Mouse (Mus musculus) gastrocnemius, postnatal 25 days (tissue): ENCODE measurements around the gene Paip2b. TPM values are rescaled to one million over a fixed set of nuclear protein-coding genes. Genes with fewer than 3 reads are reported as not detected.
A peak's percentile ranks its signal among the peaks of the same experiment; 100 is the strongest.
"Not testable (repeated sequence)": the region's sequence is repeated elsewhere in the genome, so short reads cannot be mapped to it uniquely, and the experiment has no call there.

Experiments used
- DNase-seq: peaks from one replicate; pipeline ENCODE4 v3.0.0; 2022
- long read RNA-seq, 2 experiments: library from polyadenylated mRNA; stranded (forward); transcript quantifications; one replicate each; pipeline ENCODE4 v2.0.0; 2021
- total RNA-seq, 2 experiments: library from RNA; stranded (reverse); gene quantifications; 1 replicate in 1 of 2; 2 replicates in 1 of 2; pipeline ENCODE4 v1.2.3; 2021

Paip2b gene
- 10 to 100 TPM; 62.8 to 68.1 TPM for total RNA-seq
- long read RNA-seq, experiment 1, transcript Paip2b-204 (4 exons, 649 nt): major isoform, 5 of 24 reads
- long read RNA-seq, experiment 1, partial matches to known transcripts: 0 of 24 reads
- long read RNA-seq, experiment 1, other reads (novel, unspliced or antisense): 19 of 24 reads
- long read RNA-seq, experiment 2, partial matches to known transcripts: 0 of 18 reads
- long read RNA-seq, experiment 2, other reads (novel, unspliced or antisense): 13 of 18 reads

DNA sequence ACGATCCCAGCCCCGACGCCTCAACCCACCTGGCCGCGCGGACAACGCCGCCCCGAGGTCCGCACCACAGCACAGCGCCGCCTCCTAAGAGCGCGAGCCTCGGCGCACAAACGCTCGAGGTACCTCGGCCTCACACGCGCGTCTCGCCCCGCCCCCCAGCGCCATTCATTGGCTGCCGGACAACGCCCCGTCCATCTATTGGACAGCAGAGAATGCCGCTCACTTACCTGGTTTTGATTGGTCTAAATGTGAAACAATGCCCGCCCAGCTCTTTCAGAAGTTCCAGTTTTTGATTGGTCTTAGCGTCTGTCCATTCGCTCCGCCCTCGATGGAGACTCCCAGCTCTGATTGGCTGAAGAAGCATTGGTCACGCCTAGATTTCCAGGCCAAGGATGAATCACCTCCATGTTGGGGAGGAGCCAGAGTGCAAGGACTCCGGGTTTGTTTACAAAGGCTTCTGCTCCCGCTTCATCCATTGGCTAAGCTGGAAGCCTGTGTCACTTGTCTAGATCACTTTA, at the start of gene Paip2b:
Gene Paip2b (minus strand): TSS at position 136 of the 518 bp plus-strand sequence.
- peak; percentile 99 for DNase-seq

DNA sequence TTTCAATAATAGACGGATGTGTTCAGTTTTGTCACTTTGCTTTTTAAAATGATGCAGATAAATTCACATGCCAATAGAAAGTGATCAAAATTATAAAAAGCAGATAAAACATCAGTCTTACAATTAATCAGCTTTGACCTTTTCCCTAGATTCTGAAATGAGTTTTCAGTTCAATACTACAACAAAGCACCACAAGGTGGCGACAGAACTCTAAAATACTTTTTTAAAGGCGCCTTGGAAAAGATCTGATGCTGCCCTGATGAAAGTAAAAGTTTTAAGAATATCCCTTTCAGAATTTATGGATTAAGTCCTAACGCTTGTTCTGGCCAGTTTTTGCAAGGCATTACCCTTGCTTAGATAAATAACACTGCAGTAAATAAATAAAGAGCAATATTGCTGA, 48.3 kb upstream of the Paip2b start:
- DNase-seq: no peak

DNA sequence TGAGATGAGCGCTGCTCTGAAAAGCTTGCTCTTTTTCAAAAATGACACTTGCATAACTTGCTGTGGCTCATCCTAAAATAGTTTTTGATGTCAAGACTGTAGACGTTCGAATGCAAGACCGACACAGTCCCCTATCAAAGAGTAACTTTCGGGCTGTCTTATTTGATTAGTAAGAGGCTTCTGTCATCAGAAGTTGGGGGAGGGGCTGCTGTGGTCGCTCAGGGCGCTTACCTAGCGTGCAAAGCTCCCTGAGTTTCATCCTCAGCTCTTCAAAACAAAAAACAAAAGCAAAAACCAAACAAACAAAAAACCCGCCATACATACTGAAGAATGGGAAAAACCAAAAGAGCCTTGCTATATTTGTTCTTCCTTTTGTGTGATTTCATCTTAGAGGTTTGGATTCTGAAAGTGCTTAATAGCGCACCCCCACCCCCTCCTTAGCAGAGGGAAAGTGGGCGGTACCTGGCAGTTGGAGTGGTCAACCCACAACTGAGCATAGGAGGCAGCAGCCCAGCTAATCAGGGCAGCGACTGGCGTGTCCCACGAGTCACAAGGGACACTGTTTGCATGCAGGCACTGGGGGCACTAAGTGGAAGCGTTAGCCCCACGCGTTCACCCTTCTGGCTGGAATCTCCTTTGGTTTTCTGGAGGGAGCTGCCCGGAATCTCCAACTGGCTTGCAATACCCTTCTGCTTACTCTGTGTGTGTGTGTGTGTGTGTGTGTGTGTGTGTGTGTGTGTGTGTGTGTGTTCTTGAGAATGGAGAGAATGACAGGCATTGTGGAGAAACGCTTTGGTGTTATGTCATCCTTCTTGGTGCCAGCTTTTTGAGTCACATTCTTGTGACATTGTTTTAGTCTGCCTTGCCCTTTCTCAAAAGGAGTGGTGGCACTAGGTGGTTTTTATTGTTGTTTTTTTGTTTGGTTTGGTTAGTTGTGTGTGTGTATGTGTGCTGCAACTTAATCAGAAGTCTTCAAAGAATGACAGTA, 36.4 kb upstream of the Paip2b start:
- peak; percentile 70 for DNase-seq

DNA sequence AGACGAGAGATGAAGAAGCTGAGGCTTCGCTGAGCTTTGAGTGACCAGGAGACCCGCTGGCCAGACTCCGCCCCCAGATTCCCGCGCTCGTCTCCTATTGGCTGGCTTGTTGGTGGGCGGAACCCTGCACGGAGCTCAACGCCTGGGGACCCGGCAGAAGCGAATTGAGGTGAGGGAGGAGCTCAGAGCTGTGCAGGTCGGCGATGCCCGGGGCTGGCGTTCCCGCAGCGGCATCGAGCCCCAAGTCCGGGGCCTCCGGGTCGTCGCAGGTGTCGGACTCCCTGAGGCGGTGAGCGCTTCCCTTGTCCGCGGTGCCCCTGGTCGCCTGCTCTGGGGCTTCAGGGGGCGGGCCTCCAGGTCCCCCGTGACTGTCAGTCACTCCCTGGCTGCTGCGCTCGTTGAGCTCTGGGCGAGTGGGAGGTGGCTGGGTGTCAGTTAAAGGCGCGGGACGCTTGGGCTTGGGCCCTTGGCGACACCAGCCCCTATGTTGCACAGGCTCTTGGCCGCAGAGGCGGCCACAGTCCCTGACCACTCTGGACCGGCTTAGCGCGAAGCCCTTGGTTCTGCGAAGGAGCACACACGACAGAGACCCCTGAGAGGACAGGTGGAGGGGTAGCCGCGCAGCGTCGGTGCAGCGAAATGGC, 35.5 kb upstream of the Paip2b start, which contains the start of gene Zfp638:
Gene Zfp638 (plus strand): TSS at position 156 of the 644 bp plus-strand sequence.
- peak; percentile 91 for DNase-seq

DNA sequence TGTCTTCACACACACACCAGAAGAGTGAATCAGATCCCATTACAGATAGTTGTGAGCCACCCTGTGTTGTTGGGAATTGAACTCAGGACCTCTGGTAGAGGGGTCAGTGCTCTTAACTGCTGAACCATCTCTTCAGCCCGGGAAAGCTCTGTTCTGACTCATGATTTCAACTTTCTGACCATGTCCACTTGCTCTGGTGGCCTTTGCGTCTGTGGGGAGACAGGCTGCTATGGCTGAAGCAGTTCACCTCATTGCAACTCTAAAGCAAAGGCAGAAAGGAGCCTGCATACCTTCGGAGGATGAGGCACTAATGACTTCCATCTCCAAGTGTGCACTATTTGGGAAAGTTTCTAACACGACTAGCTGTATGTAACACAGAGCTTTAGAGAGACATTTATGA, 34.9 kb upstream of the Paip2b start:
- DNase-seq: no peak

DNA sequence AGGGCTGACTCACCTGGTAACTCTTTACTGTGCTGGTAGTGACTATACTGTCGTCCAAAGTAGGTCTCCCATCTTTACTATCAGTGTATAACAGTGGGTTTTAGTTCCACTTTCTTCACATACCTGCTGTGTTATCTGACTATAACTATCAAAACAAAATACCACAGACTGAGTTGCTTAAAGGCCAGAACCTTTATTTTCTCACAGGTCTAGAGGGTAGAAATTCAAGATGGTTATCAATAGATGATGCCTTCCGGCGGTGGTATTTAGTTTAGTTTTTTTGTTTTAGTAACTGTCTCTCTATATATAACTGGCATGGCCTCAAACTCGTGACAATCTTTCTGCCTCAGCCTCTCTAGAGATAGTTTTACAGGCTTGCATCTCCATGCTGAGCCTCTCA, 32.0 kb upstream of the Paip2b start:
- no peak for DNase-seq

DNA sequence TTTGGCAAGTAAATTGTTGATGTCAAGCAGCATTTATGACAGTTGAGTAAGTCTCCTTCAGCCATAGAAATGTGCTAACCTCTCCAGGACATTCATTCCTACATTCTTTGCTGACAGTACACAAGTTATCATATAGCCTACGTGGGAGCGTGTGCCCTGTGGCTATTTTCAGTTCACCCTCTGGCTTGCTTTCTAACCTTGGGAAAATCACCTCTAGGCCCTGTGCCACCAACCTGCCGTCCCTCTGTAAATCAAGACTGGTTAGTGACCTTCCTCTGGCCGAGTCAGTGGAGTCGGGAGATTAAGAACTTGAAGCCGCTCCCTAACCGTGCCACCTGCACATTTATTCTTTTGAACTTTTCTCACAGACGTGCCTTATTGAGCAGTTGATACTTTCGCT, 28.5 kb upstream of the Paip2b start:
- DNase-seq: peak; percentile 79

DNA sequence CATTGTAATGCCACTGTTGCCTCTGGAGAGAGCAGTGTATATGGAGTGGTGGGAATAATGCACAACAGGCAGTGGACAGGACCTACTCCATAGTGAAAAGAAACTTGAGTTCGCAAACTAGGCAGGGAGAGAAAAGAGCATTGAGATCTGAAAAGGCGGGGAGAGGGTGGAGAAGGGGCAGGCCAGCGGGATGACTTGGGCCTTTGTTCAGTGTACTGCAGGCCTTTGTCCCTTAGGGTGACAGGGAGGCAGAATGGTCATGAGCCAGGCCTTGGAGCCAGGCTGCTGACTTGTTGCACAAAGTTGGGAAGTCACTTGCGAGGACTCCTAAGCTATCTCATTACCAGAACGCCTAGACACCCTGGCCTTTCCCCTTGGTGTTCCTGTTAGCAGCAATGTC, 25.9 kb upstream of the Paip2b start:
- DNase-seq: no peak

DNA sequence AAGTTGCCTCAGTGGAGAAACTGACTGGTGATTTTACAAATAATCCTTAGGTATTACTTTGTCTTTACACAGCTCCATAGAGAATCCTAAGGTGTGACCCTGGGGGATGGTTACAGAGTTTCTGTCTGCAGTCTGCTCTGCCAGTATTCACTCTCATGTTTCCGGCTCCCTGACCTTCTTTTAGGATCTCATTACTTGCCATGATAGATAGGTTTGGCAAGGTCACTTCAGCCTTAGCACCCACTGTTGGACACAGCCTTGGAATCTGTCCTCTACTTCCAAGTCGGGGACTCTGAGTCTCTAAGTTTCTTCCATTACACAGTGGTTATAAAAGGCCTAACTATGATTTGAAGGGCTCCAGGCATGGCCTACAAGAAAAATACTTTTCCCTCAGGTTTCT, 17.9 kb upstream of the Paip2b start:
- peak; percentile 45 for DNase-seq

DNA sequence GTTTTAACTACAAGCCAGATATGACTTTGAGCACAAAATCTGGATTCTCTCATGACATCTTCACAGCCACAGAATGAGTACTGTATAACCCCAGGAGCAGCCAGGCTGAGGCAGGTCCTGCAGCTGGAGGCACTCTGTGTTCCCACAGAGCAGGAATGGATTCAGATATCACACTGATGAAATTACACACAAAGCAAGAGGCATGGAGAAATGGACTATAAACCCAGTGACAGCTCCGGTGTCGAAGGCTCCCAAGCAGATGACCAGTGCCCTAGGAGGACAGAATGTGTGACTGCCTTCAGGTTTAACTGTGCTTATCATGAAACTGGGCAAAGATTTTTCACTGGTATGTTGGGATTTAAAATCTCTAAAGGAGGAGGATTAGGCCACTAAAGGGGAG, 14.6 kb upstream of the Paip2b start:
- DNase-seq: peak; percentile 46

DNA sequence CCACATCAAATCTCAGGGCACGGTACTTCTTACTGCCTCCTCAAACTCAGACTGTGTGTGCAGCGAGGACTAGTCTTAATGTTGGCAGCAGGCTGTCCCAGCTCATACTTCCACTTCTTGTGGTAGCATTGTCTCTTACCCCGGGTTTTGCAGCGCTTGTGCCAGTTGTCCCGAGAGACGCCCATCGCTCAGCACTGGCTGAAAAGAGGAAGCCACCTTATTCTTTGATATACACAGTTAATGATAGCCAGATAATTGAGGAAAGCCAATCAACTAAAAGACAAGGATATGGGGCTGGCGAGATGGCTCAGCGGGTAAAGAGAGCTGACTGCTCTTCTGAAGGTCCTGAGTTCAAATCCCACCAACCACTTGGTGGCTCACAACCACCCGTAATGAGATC, 13.4 kb upstream of the Paip2b start:
- DNase-seq: no peak

DNA sequence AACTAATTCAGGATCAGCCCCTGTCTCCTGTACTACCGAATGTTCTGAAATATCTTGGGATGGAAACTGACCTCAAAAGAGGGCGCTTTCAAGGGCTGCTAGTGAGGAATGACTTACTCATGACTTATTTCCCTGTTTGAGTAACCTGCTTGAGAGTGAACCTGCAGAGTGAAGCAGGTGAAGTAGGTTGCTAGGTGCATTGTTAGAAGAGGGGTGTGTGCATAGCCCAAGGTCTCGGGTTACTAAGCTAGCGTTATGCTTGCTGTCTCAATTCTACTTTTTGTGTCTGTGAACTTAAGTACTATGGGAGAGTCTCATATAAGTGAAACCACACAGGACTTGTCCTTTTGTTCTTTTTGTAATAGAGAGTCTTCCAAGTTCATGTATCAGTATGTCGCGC, 8.5 kb upstream of the Paip2b start:
- DNase-seq: no peak

DNA sequence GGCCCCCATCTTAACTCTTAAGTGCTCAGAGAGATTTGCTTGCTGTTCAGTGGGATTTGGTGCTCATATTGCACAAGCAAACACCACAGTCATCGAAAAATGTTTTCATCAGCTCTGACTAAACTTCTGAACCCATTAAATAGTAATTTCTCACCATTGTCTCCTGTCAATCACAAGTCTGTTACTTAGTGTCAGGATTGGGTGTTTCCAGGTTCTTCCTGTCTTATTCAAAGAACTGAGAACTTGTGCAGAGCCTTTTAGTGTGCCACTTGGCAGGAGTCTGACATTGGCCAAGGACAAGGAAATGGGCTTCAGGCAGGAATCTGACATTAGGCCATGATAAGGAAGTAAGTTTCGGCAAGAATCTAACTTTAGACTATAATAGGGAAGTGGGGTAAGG, 6.5 kb upstream of the Paip2b start:
- DNase-seq: no peak

DNA sequence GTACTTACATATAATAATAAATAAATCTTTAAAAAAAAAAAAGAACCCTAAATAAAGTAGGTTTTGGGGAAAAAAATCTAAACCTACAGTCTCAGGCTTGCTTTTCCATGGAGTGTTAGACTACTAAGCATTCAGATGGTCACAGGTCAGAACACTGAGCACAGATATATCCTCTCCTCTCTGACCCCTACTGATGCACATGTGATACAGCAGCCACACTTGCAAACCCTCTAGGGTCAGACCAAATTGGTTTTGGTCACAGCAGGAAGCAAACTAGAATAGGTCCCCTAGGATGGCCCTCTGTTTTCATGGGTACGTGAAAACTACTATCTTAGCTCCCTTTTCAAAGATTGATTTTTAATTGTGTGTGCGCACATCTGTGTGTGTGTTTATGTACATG, 5.3 kb upstream of the Paip2b start:
- no peak for DNase-seq

DNA sequence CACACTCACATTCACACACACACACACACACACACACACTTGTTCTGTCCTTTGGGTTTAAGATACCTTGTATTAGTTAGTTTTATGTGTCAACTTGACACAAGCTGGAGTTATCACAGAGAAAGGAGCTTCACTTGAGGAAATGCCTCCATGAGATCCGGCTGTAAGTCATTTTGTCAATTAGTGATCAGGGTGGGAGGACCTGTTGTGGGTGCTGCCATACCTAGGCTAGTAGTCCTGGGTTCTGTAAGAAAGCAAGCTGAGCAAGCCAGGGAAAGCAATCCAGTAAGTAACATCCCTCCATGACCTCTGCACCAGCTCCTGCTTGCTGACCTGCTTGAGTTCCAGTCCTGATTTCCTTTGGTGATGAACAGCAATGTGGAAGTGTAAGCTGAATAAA, 852 bp upstream of the Paip2b start:
- not testable (repeated sequence) for DNase-seq

DNA sequence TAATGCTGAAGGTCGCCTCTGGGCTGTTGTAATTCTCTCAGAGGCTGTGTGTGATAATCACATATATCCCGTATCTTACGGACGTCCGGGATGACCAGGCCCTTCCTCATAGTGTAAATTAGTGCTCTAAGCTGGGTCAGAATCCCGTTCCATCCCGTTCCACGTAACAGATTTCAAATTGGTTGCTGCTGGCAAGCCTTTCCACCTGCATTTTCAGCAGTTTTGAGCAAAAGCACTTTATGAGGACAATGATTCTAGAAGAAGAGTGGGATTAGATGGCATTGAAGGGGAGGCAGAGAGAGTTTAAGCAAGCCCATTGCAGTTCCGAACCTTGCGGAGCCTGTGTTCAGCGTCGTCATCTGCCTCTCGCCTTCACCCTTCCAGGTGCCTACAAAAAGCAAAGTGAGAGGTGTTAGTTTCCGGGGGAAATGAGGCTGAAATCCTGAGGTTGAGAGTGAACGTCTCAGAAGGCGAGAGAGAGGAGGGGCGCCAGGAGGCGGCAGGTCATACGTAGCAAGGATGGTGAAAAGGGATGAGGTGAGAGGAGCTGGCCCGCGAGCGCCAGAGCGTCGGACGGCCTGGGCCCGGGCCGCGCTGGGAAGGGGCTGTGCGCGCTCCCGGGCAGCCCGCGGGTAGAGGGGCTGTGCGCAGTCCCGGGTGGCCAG, 468 bp downstream of the Paip2b start:
- no peak for DNase-seq

DNA sequence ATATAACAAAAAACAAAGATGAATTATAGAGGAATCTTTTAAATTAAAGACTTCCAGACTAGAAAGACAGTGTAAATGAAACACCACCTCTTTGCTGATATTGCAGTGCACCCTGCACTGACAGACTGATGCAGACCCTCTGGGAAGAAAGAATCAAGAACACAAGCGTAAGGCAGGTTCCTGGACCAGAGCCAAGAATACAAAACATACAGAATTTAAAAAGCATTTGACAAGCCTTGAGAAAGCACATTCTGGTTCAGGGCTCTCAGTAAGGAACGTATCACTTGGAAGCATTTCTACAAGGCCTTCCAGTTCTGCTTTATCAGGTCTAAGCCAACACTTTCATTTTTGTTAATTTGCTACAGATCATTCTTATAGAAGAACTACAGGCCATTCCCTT, 9.7 kb downstream of the Paip2b start:
- DNase-seq: no peak

DNA sequence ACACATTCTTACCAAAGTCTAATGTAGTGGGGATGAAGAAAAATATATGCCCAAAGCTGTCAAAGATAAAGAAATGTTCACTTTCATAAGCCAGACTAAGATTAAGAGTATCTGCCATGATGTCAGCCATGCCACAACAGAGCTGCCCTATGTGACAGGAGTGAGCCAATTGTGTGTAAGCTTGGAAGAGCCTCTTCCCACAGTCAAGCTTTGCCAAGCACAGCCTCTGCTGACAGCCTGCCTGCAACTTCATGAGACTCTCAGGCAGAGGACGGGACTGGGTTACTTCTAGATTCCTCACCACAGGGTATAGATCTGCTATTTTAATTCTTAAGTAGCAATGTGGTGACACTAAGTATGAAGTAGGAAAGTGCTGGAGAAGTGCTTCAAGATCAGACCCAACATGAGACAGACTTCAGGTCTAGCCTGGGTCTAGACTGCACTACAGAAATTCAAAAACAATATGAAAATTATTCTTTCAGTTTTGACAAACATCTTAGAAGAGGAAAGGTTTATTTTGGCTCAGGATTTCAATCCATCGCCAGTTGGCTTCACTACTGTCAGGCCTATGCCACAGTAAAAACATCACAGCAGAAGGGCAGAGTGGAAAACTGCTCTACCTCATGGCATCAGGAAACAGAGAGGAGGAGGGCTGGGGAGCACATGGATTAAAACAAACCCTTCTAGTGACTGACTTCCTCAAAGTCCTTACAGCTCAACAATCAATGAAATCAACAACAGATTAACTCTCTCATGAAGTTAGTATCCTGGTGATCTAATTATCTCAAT, 10.6 kb downstream of the Paip2b start:
- no peak for DNase-seq

DNA sequence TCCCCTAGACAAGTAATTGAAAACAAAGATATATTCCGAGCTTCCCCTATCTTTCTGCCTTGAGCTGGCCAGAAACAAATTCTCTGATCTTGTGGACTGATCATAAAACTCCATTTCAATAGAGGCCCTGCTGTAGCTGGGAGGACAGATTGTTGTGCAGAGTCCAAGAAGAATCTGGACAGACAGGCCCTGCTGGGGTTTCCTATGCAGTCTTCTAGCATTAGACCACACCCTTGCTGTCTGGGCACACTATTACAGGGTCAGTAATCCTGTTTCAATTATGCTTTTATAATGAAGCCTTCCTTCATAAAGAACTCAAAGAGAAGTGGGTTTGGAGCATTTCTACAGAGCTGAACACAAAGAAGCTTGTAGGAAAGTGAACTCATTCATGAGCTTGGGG, 12.5 kb downstream of the Paip2b start:
- DNase-seq: no peak

DNA sequence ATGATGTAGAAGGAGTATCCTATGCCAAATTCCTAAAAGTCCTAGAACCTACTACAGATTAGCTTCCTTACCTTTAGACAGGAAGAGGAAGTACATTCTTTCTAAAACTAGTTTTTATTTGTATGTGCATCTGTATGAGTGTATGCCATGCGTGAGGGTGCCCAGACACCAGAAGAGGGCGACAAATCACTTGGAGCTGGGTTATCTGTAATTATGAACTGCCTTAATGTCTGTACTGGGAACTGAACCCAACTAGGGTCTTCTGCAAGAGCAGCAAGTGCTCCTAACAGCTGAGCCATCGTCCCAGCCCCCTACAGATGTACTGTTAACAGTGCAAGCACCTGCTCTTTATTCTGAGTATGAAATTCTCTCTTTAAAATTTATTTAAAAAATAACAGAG, 15.7 kb downstream of the Paip2b start:
- no peak for DNase-seq

DNA sequence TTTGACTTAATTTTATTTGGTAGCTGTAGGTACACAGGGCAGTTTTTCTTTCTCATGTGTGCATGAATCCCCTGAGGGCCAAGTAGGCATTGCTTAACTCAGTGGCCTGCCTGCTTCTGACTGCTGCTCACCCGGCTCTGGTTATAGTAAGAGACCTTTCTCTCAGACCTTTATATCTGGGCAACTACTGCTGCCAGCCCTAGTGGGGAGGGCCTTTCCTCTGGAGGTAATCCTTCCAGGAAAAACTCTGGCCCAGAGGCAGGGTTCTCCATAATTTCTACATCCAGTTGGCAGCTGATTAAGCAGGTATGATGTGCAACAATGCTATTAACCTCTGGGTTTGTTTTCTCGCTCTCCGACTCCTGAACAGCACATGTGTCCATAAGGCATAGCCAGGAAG, 28.7 kb downstream of the Paip2b start:
- DNase-seq: no peak
